Mouse (Mus musculus) midbrain, embryonic 10.5 days (tissue): ENCODE measurements around the gene Capn11. TPM values are rescaled to one million over a fixed set of nuclear protein-coding genes. Genes with fewer than 3 reads are reported as not detected.

ENCODE experiments used
- DNase-seq: peaks from one replicate; pipeline ENCODE4 v3.0.0-alpha.2; 2017; ENCODE audit warnings: low spot score
- H3K27ac ChIP-seq: fragments of 300-500 bp; sonication (generic); replicated peaks from 2 replicates; pipeline ENCODE4 v1.5.1; 2016; ENCODE audit warnings: mild to moderate bottlenecking
- H3K27me3 ChIP-seq: fragments of 300-500 bp; sonication (generic); 2 replicates; pipeline ENCODE4 v1.6.1; 2016; ENCODE audit warnings: low read depth, mild to moderate bottlenecking; ENCODE audit not compliant: poor library complexity, severe bottlenecking
- H3K36me3 ChIP-seq: fragments of 300-500 bp; sonication (generic); 2 replicates; pipeline ENCODE4 v1.6.1; 2016; ENCODE audit warnings: mild to moderate bottlenecking, moderate library complexity
- H3K4me1 ChIP-seq: fragments of 300-500 bp; sonication (generic); 2 replicates; pipeline ENCODE4 v1.6.1; 2016
- H3K4me3 ChIP-seq: fragments of 300-500 bp; sonication (generic); 2 replicates; pipeline ENCODE4 v1.5.1; 2016; ENCODE audit warnings: mild to moderate bottlenecking, moderate library complexity
- H3K9me3 ChIP-seq: fragments of 300-500 bp; sonication (generic); replicated peaks from 2 replicates; pipeline ENCODE4 v1.6.1; 2016; ENCODE audit warnings: mild to moderate bottlenecking
- WGBS: fragments of 180-500 bp; shearing (Covaris S2); methylation state at CpG from one replicate; pipeline ENCODE4 v1.1.7; 2016; 5-methylcytosine and 5-hydroxymethylcytosine counted together
- polyA plus RNA-seq: library from polyadenylated mRNA; unstranded; fragments of >200 nt; fragmentation: Nextera tagmentation; extraction: Ambion mirVana; gene quantifications from 2 replicates; pipeline ENCODE4 v1.2.1, GENCODE M21; 2016

Gene Capn11
- polyA plus RNA-seq, 1 experiment from 2014 or later = 1.5 TPM

DNA sequence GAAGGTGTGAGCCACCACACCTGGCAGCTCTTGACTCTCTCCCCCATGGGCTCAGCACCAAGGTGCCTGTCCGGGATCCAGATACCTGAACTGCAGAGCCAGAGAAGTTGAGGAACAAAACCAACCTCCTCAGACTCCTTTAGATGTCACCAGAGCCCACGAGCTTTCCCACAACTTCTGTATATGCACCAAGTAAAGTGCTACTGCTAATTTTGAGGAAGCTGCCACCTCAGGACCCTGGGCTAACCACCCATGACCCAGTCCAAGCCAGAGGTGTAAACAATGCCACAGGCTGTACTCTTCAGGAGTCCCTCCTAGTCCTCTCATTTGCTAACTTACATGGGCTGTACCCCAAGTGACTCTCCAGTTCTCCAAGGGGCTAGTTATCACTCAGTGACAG lies 13.5 kb upstream of the Capn11 start:
- Histone ChIP-seq H3K4me3 (no peak overlapping the region), H3K36me3 (peaks cover 98% of the 10 kb centered on the region), H3K27me3 (no peaks in the 10 kb centered on the region), H3K27ac (no peak overlapping the region), H3K4me1 (no peaks in the 10 kb centered on the region), H3K9me3 (no peaks in the 10 kb centered on the region)
- WGBS = 94% methylated on average over 2 of the region's 2 CpGs
- DNase-seq = no peak

DNA sequence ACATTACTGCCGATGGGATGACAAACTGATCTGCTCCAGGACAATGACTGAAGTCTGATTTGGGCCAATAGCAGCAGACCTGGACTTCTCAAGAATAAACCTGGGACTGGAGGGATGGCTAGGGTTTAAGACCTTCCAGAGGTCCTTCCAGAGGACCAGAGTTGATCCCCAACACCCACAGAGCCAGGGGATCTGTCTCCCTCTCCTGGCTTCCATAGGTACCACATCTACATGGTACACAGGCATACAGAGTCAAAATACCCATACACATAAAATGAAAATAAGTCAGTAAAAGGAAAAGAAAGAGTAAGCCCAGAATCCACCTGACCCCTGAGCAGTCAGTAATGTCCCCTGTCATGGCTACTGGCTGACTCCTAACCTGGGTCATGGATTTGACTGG lies 12.7 kb upstream of the Capn11 start:
- WGBS = 88% methylated on average over 1 of the region's 1 CpGs
- Histone ChIP-seq H3K4me3 (no peak overlapping the region), H3K9me3 (no peaks in the 10 kb centered on the region), H3K36me3 (peaks cover 100% of the 10 kb centered on the region), H3K27ac (no peak overlapping the region), H3K27me3 (no peaks in the 10 kb centered on the region), H3K4me1 (no peaks in the 10 kb centered on the region)
- DNase-seq = no peak

- no peak for DNase-seq
- Histone ChIP-seq H3K27ac (no peak overlapping the region), H3K36me3 (peaks cover 95% of the 10 kb centered on the region), H3K4me1 (peaks cover 5% of the 10 kb centered on the region), H3K9me3 (no peaks in the 10 kb centered on the region), H3K4me3 (no peak overlapping the region), H3K27me3 (no peaks in the 10 kb centered on the region)
- 93% methylated on average over 10 of the region's 10 CpGs for WGBS
Measured at GRCm38 (mm10) chr17:45667986-45668385, 8.9 kb upstream of the Capn11 start.

- Histone ChIP-seq H3K9me3 (no peaks in the 10 kb centered on the region), H3K36me3 (peaks cover 95% of the 10 kb centered on the region), H3K4me3 (no peak overlapping the region), H3K27ac (no peak overlapping the region), H3K4me1 (peaks cover 5% of the 10 kb centered on the region), H3K27me3 (no peaks in the 10 kb centered on the region)
- no peak for DNase-seq
- WGBS = 91% methylated on average over 10 of the region's 10 CpGs
Measured at GRCm38 (mm10) chr17:45667481-45667880, 8.4 kb upstream of the Capn11 start.

GRCm38 (mm10) chr17:45666091-45666490 lies 7.0 kb upstream of the Capn11 start:
- Histone ChIP-seq H3K36me3 (peaks cover 95% of the 10 kb centered on the region), H3K4me3 (no peak overlapping the region), H3K4me1 (peaks cover 5% of the 10 kb centered on the region), H3K27me3 (no peaks in the 10 kb centered on the region), H3K27ac (no peak overlapping the region), H3K9me3 (no peaks in the 10 kb centered on the region)
- 84% methylated on average over 11 of the region's 11 CpGs for WGBS
- DNase-seq = no peak

GRCm38 (mm10) chr17:45664608-45665007 lies 5.5 kb upstream of the Capn11 start:
- no peak for DNase-seq
- H3K4me3 ChIP-seq = no peak overlapping the region
- WGBS = 91% methylated on average over 13 of the region's 13 CpGs
- no peaks in the 10 kb centered on the region for H3K9me3 ChIP-seq
- no peak overlapping the region for H3K27ac ChIP-seq
- H3K4me1 ChIP-seq = peaks cover 16% of the 10 kb centered on the region
- H3K36me3 ChIP-seq = peaks cover 92% of the 10 kb centered on the region
- H3K27me3 ChIP-seq = no peaks in the 10 kb centered on the region

GRCm38 (mm10) chr17:45663106-45663919 lies 4.2 kb upstream of the Capn11 start:
- Histone ChIP-seq H3K9me3 (no peaks in the 10 kb centered on the region), H3K27ac (no peak overlapping the region), H3K36me3 (peaks cover 79% of the 10 kb centered on the region), H3K4me1 (peaks cover 21% of the 10 kb centered on the region), H3K4me3 (peak overlapping the region; percentile 19; the same call in 1 of the 2 replicates), H3K27me3 (no peaks in the 10 kb centered on the region)
- WGBS = 29% methylated on average over 27 of the region's 27 CpGs
- peak; percentile 83 for DNase-seq

DNA sequence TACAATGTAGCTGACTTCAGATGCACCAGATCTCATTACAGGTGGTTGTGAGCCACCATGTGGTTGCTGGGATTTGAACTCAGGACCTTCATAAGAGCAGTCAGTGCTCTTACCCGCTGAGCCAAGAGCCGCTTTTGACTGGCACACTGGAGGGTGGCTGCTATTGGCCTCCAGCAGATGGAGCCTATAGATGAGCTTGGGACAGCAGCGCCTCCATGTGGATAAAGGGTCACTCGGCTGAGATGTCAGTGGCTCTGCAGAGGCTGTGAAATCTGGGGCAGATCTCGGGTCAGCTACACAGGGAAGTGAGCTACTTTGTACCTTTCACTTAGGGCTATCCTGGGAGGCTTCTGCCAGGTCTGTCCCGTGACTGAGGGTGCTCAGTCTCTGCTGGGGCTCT lies 3.3 kb downstream of the Capn11 start:
- H3K9me3 ChIP-seq = no peaks in the 10 kb centered on the region
- WGBS = 33% methylated on average over 6 of the region's 6 CpGs
- peak; percentile 45 for DNase-seq
- no peak overlapping the region for H3K27ac ChIP-seq
- H3K4me1 ChIP-seq = peaks cover 13% of the 10 kb centered on the region
- H3K27me3 ChIP-seq = no peaks in the 10 kb centered on the region
- H3K4me3 ChIP-seq = no peak overlapping the region
- H3K36me3 ChIP-seq = peaks cover 10% of the 10 kb centered on the region

DNA sequence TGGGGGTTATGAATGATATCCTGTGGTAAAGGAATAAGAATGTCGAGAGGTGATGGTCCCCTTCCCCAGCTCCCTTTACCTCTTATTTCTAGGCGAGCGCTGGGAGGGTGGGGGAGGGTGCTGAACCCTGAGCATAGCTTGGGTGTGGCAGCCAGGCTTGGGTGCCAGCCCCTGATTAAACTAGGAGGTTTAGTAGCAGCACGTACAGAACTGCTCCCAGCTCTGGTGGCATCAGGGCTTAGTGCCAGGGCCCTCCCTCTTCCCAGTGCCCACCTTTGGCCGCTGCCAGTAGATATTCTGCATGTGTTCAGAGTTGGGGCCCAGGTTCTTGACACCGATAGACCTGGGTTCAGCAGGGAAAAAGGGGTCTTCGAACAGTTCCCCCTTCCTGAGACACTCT lies 5.9 kb downstream of the Capn11 start:
- Histone ChIP-seq H3K4me1 (no peaks in the 10 kb centered on the region), H3K4me3 (no peak overlapping the region)
- 75% methylated on average over 7 of the region's 7 CpGs for WGBS

GRCm38 (mm10) chr17:45644185-45644584 lies 14.9 kb downstream of the Capn11 start:
- WGBS = 92% methylated on average over 4 of the region's 4 CpGs
- Histone ChIP-seq H3K4me1 (0 out of 2 replicates have a peak, but pooled peaks cover 4% of the 10 kb centered on the region), H3K27ac (no peak overlapping the region), H3K4me3 (no peak overlapping the region), H3K9me3 (no peaks in the 10 kb centered on the region; the same call in 1 of the 2 replicates), H3K36me3 (no peaks in the 10 kb centered on the region), H3K27me3 (no peaks in the 10 kb centered on the region)
- no peak for DNase-seq

More for the DNA sequence above, 5.9 kb downstream of the Capn11 start:
- Histone ChIP-seq H3K36me3 (no peaks in the 10 kb centered on the region), H3K27me3 (no peaks in the 10 kb centered on the region), H3K27ac (no peak overlapping the region), H3K9me3 (no peaks in the 10 kb centered on the region)
- no peak for DNase-seq

GRCm38 (mm10) chr17:45642701-45643100 lies 16.4 kb downstream of the Capn11 start:
- no peaks in the 10 kb centered on the region for H3K36me3 ChIP-seq
- no peak overlapping the region for H3K27ac ChIP-seq
- no peaks in the 10 kb centered on the region for H3K27me3 ChIP-seq
- WGBS = 19% methylated on average over 12 of the region's 12 CpGs
- no peaks in the 10 kb centered on the region; the same call in 1 of the 2 replicates for H3K9me3 ChIP-seq
- H3K4me1 ChIP-seq = 0 out of 2 replicates have a peak, but pooled peaks cover 4% of the 10 kb centered on the region
- H3K4me3 ChIP-seq = no peak overlapping the region
- peak; percentile 77 for DNase-seq

DNA sequence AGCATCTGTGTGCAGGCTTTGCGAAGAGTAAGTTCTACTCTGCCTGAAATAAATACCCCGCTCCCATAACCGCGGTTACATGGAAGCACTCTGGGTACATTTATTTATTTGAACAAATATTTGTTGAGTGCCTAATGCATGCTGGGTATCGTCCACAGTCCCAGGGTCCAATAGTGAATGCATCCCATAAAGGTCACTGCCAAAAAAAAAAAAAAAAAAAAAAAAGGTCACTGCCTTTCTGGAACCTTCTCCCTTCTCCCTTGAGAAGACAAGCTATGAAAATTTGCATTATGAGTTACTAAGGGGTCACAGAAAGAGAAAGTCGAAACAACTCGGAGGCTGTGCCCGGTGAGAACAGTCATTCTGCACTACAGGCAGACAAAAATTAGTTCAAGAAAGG lies 17.1 kb downstream of the Capn11 start:
- WGBS = 91% methylated on average over 8 of the region's 8 CpGs
- no peak for DNase-seq
- no peak overlapping the region for H3K4me3 ChIP-seq
- 0 out of 2 replicates have a peak, but pooled peaks cover 4% of the 10 kb centered on the region for H3K4me1 ChIP-seq
- H3K27ac ChIP-seq = no peak overlapping the region
- H3K9me3 ChIP-seq = no peaks in the 10 kb centered on the region; the same call in 1 of the 2 replicates
- H3K36me3 ChIP-seq = no peaks in the 10 kb centered on the region
- no peaks in the 10 kb centered on the region for H3K27me3 ChIP-seq

DNA sequence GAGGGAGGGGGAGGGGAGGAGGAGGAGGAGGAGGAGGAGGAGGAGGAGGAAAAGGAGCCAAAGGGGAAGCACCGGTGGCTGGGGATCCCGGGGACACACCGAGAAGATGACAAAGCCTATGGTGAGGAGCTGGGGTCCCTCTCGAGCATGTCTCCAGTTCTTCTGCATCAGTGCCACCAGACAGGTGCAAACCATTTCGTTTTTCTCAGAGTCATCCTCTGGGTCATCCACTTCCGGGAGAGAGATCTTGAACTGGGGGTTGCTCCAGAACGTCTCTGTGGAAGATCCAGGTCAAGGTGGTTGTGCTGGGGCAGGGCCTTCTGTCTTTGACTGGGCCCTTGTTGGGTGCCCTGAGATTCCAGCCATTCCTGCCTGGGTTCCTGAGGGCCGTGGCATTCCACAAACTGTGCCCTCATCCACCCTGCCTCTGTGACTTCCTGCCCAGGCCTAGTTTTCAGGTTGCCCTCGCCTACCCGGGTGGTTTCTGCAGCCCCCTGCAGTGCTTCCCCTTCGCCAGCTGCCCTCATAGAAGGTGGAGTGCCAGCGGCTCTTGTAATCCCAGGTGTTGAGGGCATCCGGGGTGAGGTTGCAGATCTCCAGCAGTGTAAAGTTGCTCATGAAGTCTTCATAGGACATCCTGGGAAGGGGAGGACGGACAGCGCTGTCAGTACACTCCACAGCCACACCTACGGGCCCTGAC lies 20.4 kb downstream of the Capn11 start:
- no peak for DNase-seq
- Histone ChIP-seq H3K9me3 (no peaks in the 10 kb centered on the region), H3K27ac (no peak overlapping the region), H3K4me1 (0 out of 2 replicates have a peak, but pooled peaks cover 4% of the 10 kb centered on the region), H3K4me3 (no peak overlapping the region), H3K27me3 (no peaks in the 10 kb centered on the region), H3K36me3 (no peaks in the 10 kb centered on the region)
- WGBS = 78% methylated on average over 16 of the region's 16 CpGs
